Mouse (Mus musculus) spleen, postnatal 4 days (tissue): Measurements from ENCODE around the gene Chst8.

Experiments
- DNase-seq, 2 experiments: peaks; one replicate each; pipeline ENCODE4 v3.0.0; 2022; ENCODE audit warnings: low spot score in 2 of 2

Chst8 gene

DNA sequence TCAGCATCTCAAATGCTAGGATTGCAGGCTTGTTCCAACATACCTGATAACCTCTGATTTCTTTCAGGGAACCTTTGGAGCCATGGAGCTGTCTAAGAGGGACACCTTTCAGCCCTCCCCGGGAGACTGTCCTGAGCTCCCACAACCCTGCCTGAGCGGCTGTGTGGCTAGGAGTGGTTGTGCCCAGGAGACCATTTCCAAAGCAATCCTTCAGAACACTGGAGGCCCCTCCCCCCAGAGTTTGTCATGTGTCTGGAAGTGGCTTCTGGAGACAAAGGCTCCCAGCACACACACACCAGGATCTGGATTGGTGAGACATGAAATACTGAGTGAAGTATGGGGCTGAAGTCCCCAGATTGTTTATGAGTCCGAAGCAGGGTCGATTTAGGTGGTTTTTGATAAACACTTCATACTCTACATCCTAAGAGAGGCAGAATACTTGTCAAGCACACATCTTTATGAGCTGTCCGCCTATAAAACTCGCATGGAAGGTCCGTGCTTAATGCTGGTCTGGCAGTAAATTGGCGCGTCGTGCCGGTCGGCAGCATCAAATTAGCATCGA is 12.5 kb downstream of the Chst8 start:
- DNase-seq = no peak

- no peak for DNase-seq
Measured at GRCm38 (mm10) chr7:34799404-34799771, 13.1 kb downstream of the Chst8 start.

DNA sequence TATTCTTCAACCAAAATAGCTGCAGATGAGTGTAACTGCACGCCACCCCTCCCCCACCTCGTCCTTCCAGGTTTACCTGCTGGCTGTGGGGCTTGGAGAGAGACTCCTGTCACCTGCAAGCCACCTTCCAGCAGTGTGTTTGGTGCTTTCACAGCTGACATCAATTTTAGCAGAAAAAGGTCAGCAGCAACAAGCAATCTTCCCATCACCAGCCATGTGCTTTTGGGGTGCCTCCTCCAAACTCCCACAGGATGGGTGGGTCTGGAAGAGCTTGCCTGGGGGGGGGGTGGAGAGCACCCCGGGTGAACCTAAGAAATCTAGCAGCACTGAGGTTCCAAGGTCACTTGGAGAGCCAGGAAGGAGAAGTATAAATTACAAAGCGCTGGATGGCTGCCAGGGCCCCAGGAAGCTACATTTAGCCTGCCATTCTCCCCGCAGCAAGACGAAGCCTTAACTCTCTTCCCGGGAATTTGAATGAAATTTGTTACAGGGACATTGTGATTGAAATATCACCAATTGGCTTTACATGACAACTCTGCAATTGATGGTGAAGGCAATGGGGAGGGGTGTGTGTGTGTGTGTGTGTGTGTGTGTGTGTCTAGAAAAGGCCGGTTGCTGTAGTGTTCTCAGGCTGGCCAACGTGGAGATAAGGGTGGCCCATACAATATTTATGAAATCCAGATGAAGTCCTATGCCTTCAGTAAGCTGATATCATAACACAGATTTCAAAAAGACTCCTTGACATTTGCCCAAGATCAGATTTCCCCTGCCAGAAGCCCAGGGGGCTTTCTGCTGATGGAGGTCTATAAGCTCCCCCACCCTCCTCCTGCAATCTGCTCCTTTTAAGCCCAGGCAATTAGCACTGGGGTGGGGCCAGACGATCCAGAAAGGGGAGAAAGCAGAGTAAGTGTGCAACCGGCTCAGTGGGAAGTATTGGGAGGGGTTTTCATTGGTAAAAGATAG is 13.8 kb downstream of the Chst8 start:
- DNase-seq = no peak

DNA sequence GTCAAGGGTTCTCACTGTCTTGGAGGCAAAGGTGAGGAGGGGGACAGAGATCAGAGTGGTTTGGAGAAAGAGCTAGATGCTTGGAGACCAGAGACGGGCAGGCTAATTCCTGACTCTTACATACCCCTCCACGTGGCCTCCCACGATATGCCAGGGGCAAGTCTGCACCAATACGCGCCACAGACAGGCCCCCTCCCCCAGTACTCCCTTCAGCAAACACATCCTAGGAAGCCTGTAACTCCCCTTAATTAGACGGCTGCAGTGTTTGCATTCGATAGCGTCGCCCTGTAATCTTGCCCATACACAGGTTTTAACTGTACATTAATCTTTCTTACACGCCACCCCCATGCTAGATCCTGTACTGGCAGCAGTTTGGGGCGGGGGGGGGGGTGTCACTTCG is 14.5 kb downstream of the Chst8 start:
- DNase-seq = no peak

GRCm38 (mm10) chr7:34790459-34790858 is 22.1 kb downstream of the Chst8 start:
- no peak for DNase-seq

- DNase-seq = no peak
Measured at GRCm38 (mm10) chr7:34787171-34787570, 25.3 kb downstream of the Chst8 start.

GRCm38 (mm10) chr7:34785052-34785451 is 27.5 kb downstream of the Chst8 start:
- no peak for DNase-seq

GRCm38 (mm10) chr7:34784469-34784868 is 28.0 kb downstream of the Chst8 start:
- no peak for DNase-seq

DNA sequence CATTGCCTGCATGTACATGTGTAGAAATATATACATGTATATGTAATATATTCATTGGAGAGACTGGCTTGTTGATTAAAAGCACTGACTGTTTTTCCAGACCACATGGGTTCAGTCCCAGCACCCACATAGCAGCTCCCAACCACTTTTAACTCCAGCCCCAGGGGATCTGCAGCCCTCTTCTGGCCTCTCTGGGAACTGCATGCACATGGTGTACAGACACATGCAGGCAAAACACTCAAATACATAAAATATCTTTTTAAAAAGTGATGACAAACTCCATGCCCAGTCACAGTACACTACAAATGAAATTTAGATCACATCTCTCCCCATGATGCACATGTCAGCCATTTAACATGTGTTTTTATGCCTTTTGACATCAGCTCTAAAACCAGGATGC is 30.5 kb downstream of the Chst8 start:
- no peak for DNase-seq

GRCm38 (mm10) chr7:34781217-34781616 is 31.3 kb downstream of the Chst8 start:
- no peak for DNase-seq

GRCm38 (mm10) chr7:34778426-34778825 is 34.1 kb downstream of the Chst8 start:
- DNase-seq = no peak

- DNase-seq = no peak
Measured at GRCm38 (mm10) chr7:34775659-34776058, 36.9 kb downstream of the Chst8 start.

GRCm38 (mm10) chr7:34774947-34775346 is 37.6 kb downstream of the Chst8 start:
- no peak for DNase-seq

GRCm38 (mm10) chr7:34774020-34774419 is 38.5 kb downstream of the Chst8 start:
- no peak for DNase-seq

GRCm38 (mm10) chr7:34773309-34773708 is 39.2 kb downstream of the Chst8 start:
- DNase-seq = no peak

GRCm38 (mm10) chr7:34769531-34769930 is 43.0 kb downstream of the Chst8 start:
- no peak for DNase-seq

DNA sequence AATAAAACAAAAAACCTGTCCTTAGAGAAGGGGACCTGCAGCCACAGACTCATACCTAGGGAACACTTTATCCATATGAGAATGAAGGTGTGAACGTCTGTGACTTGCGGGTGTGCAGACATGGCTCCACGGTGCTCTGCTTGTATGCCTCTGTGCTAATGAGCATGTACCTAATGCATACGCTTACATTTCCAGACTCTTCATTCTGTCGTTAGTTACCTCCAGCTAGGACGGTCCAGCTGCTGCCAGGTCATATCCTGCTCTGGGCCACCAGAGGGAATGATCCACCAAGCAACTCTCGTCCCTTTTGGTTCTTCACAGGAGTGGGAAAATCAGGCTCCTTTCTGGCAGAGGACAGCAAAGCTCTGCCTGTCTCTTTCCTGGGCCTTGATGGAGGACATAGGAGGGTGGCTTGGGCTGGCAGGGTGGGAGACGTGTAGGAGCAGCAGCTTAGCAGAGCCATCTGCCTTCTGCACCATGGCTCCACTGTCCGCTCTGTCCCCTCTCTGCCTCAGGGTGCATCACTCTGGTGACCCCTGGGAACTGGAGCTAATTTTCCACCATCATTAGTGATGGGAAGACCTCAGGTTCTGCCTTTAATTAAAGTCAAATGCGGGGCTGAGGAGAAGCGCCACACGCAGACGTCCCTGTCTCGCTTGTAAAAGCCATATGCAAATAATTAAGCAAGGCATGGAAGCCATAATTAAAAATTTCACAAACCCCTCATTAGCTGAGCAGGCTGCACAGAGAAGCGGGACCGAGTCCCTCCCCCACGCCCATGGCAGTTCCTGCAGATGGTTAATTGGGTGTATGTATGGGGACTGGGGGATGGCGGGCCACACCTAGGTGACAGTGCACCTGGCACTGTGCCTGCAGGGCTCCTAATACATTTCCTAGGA is 48.0 kb downstream of the Chst8 start:
- DNase-seq = no peak

GRCm38 (mm10) chr7:34759378-34759822 is 53.1 kb downstream of the Chst8 start:
- DNase-seq = no peak

DNA sequence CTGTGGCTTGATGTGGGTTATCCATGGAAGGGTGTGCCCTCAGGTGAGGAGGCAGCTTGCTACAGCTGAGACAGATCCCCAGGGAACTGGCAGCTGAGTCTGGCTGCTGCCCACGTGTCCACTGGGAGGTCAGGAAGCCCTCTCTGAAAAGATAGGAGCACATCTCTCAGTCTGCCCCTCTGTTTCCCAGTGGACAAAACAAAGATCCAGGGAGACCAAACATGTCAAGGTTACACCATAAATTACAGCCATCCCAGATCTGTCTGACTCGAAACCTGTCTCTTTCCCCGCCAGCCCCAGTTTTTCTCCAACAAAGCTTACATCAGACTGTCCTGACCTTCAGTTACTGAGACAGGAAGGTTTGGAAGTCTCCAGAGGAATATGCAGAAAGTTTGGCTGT is 53.8 kb downstream of the Chst8 start:
- no peak for DNase-seq

DNA sequence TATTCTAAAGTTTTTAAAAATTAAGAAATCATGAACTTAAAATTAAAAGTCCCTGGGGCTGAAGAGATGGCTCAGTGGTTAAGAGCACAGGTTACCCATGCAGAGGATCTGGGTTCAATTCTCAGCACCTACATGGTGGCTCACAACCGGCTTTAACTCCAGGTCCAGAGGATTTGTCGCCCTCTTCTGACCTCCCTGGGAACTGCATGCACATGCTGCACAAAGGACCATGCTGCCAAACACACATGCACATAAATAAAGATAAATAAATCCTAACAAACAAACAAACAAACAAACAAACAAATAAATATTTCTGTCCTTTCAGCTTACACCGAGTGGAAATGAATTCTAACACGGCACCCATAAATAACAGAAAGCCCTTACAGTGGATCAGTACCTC is 55.0 kb downstream of the Chst8 start:
- no peak for DNase-seq

- DNase-seq = no peak
Measured at GRCm38 (mm10) chr7:34753140-34753886, 59.2 kb downstream of the Chst8 start.
